Mouse (Mus musculus) limb, embryonic 13.5 days (tissue): ENCODE data around the gene Nme1. TPM values are rescaled to one million over a fixed set of nuclear protein-coding genes. Genes with fewer than 3 reads are reported as not detected.

Experiments used
- ATAC-seq: fragments of 200-750 bp; cut with Nextera tagmentation; 2 replicates; pipeline ENCODE4 v1.8.0; 2017; ENCODE audit warnings: low read depth, moderate number of reproducible peaks, moderate TSS enrichment; ENCODE audit not compliant: low FRiP score
- H3K27ac ChIP-seq: fragments of 300-500 bp; sonication (generic); 2 replicates; pipeline ENCODE4 v1.5.1; 2015; ENCODE audit warnings: inconsistent platforms, mild to moderate bottlenecking, moderate library complexity
- H3K27me3 ChIP-seq: fragments of 300-500 bp; sonication (generic); 2 replicates; pipeline ENCODE4 v1.6.1; 2015; ENCODE audit warnings: mild to moderate bottlenecking, inconsistent platforms
- H3K36me3 ChIP-seq: fragments of 300-500 bp; sonication (generic); 2 replicates; pipeline ENCODE4 v1.6.1; 2015; ENCODE audit warnings: inconsistent platforms, mild to moderate bottlenecking, moderate library complexity
- H3K4me1 ChIP-seq: fragments of 300-500 bp; sonication (generic); 2 replicates; pipeline ENCODE4 v1.6.1; 2015; ENCODE audit warnings: inconsistent platforms
- H3K4me2 ChIP-seq: fragments of 300-500 bp; sonication (generic); replicated peaks from 2 replicates; pipeline ENCODE4 v1.6.1; 2015; ENCODE audit warnings: inconsistent platforms, mild to moderate bottlenecking, moderate library complexity
- H3K4me3 ChIP-seq: fragments of 300-500 bp; sonication (generic); 2 replicates; pipeline ENCODE4 v1.5.1; 2015; ENCODE audit warnings: moderate library complexity, mild to moderate bottlenecking, inconsistent platforms
- H3K9ac ChIP-seq: fragments of 300-500 bp; sonication (generic); 2 replicates; pipeline ENCODE4 v1.6.1; 2015; ENCODE audit warnings: mild to moderate bottlenecking, inconsistent platforms
- H3K9me3 ChIP-seq: fragments of 300-500 bp; sonication (generic); 2 replicates; pipeline ENCODE4 v1.6.1; 2016; ENCODE audit warnings: inconsistent platforms
- WGBS: fragments of 180-500 bp; shearing (Covaris S2); methylation state at CpG from one replicate; pipeline ENCODE4 v1.1.7; 2015; 5-methylcytosine and 5-hydroxymethylcytosine counted together
- polyA plus RNA-seq: library from polyadenylated mRNA; unstranded; fragments of >200 nt; fragmentation: Nextera tagmentation; extraction: Ambion mirVana; gene quantifications from 2 replicates; pipeline ENCODE4 v1.2.1, GENCODE M21; 2015

The Nme1 gene
- polyA plus RNA-seq, 1 experiment from 2014 or later: 162 TPM

- no peak overlapping the region for H3K4me2 ChIP-seq
- no peak for ATAC-seq
- no peak overlapping the region for H3K27ac ChIP-seq
- H3K4me1 ChIP-seq: no peaks in the 10 kb centered on the region
- H3K27me3 ChIP-seq: no peaks in the 10 kb centered on the region
- 83% methylated on average over 3 of the region's 3 CpGs for WGBS
- H3K9ac ChIP-seq: no peak overlapping the region
- H3K4me3 ChIP-seq: no peak overlapping the region
- H3K36me3 ChIP-seq: peaks cover 70% of the 10 kb centered on the region
- no peaks in the 10 kb centered on the region for H3K9me3 ChIP-seq
Observed at GRCm38 (mm10) chr11:93911603-93912002, 56.7 kb downstream of the Nme1 start.

GRCm38 (mm10) chr11:93908829-93909228, 59.5 kb downstream of the Nme1 start:
- no peak overlapping the region for H3K27ac ChIP-seq
- peaks cover 70% of the 10 kb centered on the region for H3K36me3 ChIP-seq
- WGBS: 90% methylated on average over 9 of the region's 9 CpGs
- H3K27me3 ChIP-seq: no peaks in the 10 kb centered on the region
- no peak overlapping the region for H3K9ac ChIP-seq
- no peaks in the 10 kb centered on the region for H3K9me3 ChIP-seq
- H3K4me2 ChIP-seq: no peak overlapping the region
- no peaks in the 10 kb centered on the region for H3K4me1 ChIP-seq
- no peak overlapping the region for H3K4me3 ChIP-seq
- ATAC-seq: no peak

- Histone ChIP-seq H3K9ac (no peak overlapping the region), H3K36me3 (peaks cover 65% of the 10 kb centered on the region), H3K4me3 (no peak overlapping the region), H3K27ac (no peak overlapping the region), H3K27me3 (no peaks in the 10 kb centered on the region), H3K9me3 (no peaks in the 10 kb centered on the region), H3K4me1 (no peaks in the 10 kb centered on the region), H3K4me2 (no peak overlapping the region)
- WGBS: 87% methylated on average over 3 of the region's 3 CpGs
- ATAC-seq: no peak
Observed at GRCm38 (mm10) chr11:93907839-93908238, 60.5 kb downstream of the Nme1 start.

Other genes starting within 250 kb of the Nme1 start
- 28.6 and 28.8 TPM in 2 replicates for gene Utp18, start 82.8 kb downstream of the Nme1 start, polyA plus RNA-seq
- 40.3 and 43.4 TPM in 2 replicates for gene Mbtd1, start 82.7 kb downstream of the Nme1 start, polyA plus RNA-seq
- gene Nme2, start 12.3 kb downstream of the Nme1 start, polyA plus RNA-seq: 289 and 307 TPM in 2 replicates
- 400 and 424 TPM in 2 replicates for gene Gm20390, start 228 bp downstream of the Nme1 start, polyA plus RNA-seq
- 42.6 and 44.1 TPM in 2 replicates for gene Spag9, start 27.6 kb upstream of the Nme1 start, polyA plus RNA-seq
- gene Tob1, start 242.9 kb upstream of the Nme1 start, polyA plus RNA-seq: 30.0 and 33.9 TPM in 2 replicates